Mouse (Mus musculus) ES-E14 (cell line): ENCODE measurements around the gene Limd1.

Experiments
- CHD2 ChIP-seq: IDR thresholded peaks from 2 replicates; pipeline ENCODE4 v1.6.1; 2014; ENCODE audit warnings: mild to moderate bottlenecking, low read depth, low read length, inconsistent platforms
- HCFC1 ChIP-seq: IDR thresholded peaks from 2 replicates; pipeline ENCODE4 v1.6.1; 2012; ENCODE audit warnings: low read length, inconsistent platforms, borderline replicate concordance; ENCODE audit not compliant: insufficient read depth
- MAFK ChIP-seq: IDR thresholded peaks from 2 replicates; pipeline ENCODE4 v1.6.1; 2014; ENCODE audit warnings: mild to moderate bottlenecking, low read depth, low read length, inconsistent platforms; ENCODE audit not compliant: insufficient read depth
- ZC3H11A ChIP-seq: IDR thresholded peaks from 2 replicates; pipeline ENCODE4 v1.6.1; 2012; ENCODE audit warnings: low read depth, mild to moderate bottlenecking, inconsistent platforms, low read length, borderline replicate concordance

GRCm38 (mm10) chr9:123504325-123504724 lies 25.8 kb downstream of the Limd1 start:
- TF ChIP-seq ZC3H11A = no peak
- TF ChIP-seq MAFK = no peak
- no peak for TF ChIP-seq HCFC1
- no peak for TF ChIP-seq CHD2
